Mouse (Mus musculus) midbrain, embryonic 12.5 days (tissue): ENCODE results near the gene Tbr1. TPM values are rescaled to one million over a fixed set of nuclear protein-coding genes. Genes with fewer than 3 reads are reported as not detected.

Experiments
- ATAC-seq: fragments of 200-750 bp; cut with Nextera tagmentation; 2 replicates; pipeline ENCODE4 v1.8.0; 2017; ENCODE audit warnings: low read depth, moderate TSS enrichment, moderate library complexity; ENCODE audit not compliant: low FRiP score
- H3K27ac ChIP-seq: fragments of 300-500 bp; sonication (generic); replicated peaks from 2 replicates; pipeline ENCODE4 v1.5.1; 2016; ENCODE audit warnings: mild to moderate bottlenecking
- H3K27me3 ChIP-seq: fragments of 300-500 bp; sonication (generic); 2 replicates; pipeline ENCODE4 v1.6.1; 2016; ENCODE audit warnings: mild to moderate bottlenecking
- H3K36me3 ChIP-seq: fragments of 300-500 bp; sonication (generic); 2 replicates; pipeline ENCODE4 v1.6.1; 2016
- H3K4me1 ChIP-seq: fragments of 300-500 bp; sonication (generic); 2 replicates; pipeline ENCODE4 v1.6.1; 2016
- H3K4me2 ChIP-seq: fragments of 300-500 bp; sonication (generic); replicated peaks from 2 replicates; pipeline ENCODE4 v1.6.1; 2016; ENCODE audit warnings: mild to moderate bottlenecking, moderate library complexity
- H3K4me3 ChIP-seq: fragments of 300-500 bp; sonication (generic); 2 replicates; pipeline ENCODE4 v1.5.1; 2016; ENCODE audit warnings: mild to moderate bottlenecking
- H3K9ac ChIP-seq: fragments of 300-500 bp; sonication (generic); replicated peaks from 2 replicates; pipeline ENCODE4 v1.6.1; 2016; ENCODE audit warnings: mild to moderate bottlenecking, moderate library complexity
- H3K9me3 ChIP-seq: fragments of 300-500 bp; sonication (generic); 2 replicates; pipeline ENCODE4 v1.6.1; 2016; ENCODE audit warnings: mild to moderate bottlenecking
- WGBS: fragments of 180-500 bp; shearing (Covaris S2); methylation state at CpG from one replicate; pipeline ENCODE4 v1.1.7; 2016; 5-methylcytosine and 5-hydroxymethylcytosine counted together
- polyA plus RNA-seq: library from polyadenylated mRNA; unstranded; fragments of >200 nt; fragmentation: Nextera tagmentation; extraction: Ambion mirVana; gene quantifications from 2 replicates; pipeline ENCODE4 v1.2.1, GENCODE M21; 2016

Tbr1 gene
- polyA plus RNA-seq: 1.5 and 4.0 TPM in 2 replicates

DNA sequence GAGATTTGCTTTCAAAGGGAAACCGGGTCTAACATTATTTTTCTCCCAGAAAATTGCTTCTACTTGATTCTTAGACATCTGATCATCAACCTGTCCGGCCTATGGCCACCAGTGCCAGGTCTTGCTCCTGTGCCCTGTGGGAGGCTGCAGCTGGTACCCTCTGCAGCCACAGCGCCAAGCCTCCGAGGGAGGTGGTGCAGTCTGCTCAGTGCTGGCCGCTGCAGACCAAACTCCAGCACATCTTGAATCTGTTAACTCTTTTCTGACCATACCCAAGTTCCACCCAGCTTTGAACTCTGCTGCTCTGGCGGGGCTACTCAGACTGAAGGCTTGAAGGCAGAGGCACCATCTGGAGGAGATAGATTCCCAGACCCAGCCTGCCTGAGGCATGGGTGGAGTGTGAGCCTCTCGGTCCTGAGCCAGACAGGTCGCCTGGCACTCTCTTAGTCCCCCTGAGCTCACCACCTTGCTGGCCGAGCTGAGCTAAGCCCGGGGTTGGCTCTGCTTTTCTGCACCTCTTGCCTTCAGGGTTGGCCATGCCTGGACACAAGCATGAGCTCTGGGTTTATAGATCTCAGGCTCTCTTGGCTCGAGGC is at the start of gene Tbr1:
TSS of gene Tbr1 (plus strand) at position 275 of the 596 bp plus-strand sequence.
- 3% methylated on average over 11 of the region's 11 CpGs for WGBS
- H3K36me3 ChIP-seq: no peaks in the 10 kb centered on the region
- H3K4me2 ChIP-seq: no peak within 1 kb of the TSS
- H3K4me1 ChIP-seq: peaks cover 17% of the 10 kb centered on the region
- H3K27me3 ChIP-seq: peaks cover 67% of the 10 kb centered on the region
- 0 out of 2 replicates have a peak, but pooled peaks have one; percentile 44 for ATAC-seq
- H3K4me3 ChIP-seq: no peak within 1 kb of the TSS
- H3K27ac ChIP-seq: no peak within 1 kb of the TSS
- no peak within 1 kb of the TSS for H3K9ac ChIP-seq
- no peaks in the 10 kb centered on the region for H3K9me3 ChIP-seq

- H3K27me3 ChIP-seq: no peaks in the 10 kb centered on the region
- H3K9me3 ChIP-seq: no peaks in the 10 kb centered on the region
- no peak for ATAC-seq
Observed at GRCm38 (mm10) chr2:61754989-61755388, 47.7 kb upstream of the Tbr1 start.

GRCm38 (mm10) chr2:61759234-61759855 is 43.4 kb upstream of the Tbr1 start:
- no peak overlapping the region for H3K4me2 ChIP-seq
- no peak for ATAC-seq
- H3K27ac ChIP-seq: no peak overlapping the region
- H3K4me1 ChIP-seq: no peaks in the 10 kb centered on the region; the same call in 1 of the 2 replicates
- no peak overlapping the region for H3K9ac ChIP-seq
- no peaks in the 10 kb centered on the region for H3K27me3 ChIP-seq
- WGBS: 84% methylated on average over 5 of the region's 5 CpGs
- no peak overlapping the region for H3K4me3 ChIP-seq
- H3K9me3 ChIP-seq: no peaks in the 10 kb centered on the region
- H3K36me3 ChIP-seq: no peaks in the 10 kb centered on the region

More at GRCm38 (mm10) chr2:61754989-61755388, 47.7 kb upstream of the Tbr1 start:
- Histone ChIP-seq H3K4me3 (no peak overlapping the region), H3K27ac (no peak overlapping the region), H3K36me3 (no peaks in the 10 kb centered on the region), H3K4me2 (no peak overlapping the region), H3K4me1 (no peaks in the 10 kb centered on the region), H3K9ac (no peak overlapping the region)

- H3K9me3 ChIP-seq: no peaks in the 10 kb centered on the region
- WGBS: 79% methylated on average over 3 of the region's 3 CpGs
- H3K4me3 ChIP-seq: no peak overlapping the region
- H3K9ac ChIP-seq: no peak overlapping the region
- no peaks in the 10 kb centered on the region for H3K36me3 ChIP-seq
- H3K27me3 ChIP-seq: no peaks in the 10 kb centered on the region
- H3K27ac ChIP-seq: no peak overlapping the region
- no peak overlapping the region for H3K4me2 ChIP-seq
- peaks cover 3% of the 10 kb centered on the region; the same call in 1 of the 2 replicates for H3K4me1 ChIP-seq
- ATAC-seq: no peak
Observed at GRCm38 (mm10) chr2:61760044-61760443, 42.7 kb upstream of the Tbr1 start.

DNA sequence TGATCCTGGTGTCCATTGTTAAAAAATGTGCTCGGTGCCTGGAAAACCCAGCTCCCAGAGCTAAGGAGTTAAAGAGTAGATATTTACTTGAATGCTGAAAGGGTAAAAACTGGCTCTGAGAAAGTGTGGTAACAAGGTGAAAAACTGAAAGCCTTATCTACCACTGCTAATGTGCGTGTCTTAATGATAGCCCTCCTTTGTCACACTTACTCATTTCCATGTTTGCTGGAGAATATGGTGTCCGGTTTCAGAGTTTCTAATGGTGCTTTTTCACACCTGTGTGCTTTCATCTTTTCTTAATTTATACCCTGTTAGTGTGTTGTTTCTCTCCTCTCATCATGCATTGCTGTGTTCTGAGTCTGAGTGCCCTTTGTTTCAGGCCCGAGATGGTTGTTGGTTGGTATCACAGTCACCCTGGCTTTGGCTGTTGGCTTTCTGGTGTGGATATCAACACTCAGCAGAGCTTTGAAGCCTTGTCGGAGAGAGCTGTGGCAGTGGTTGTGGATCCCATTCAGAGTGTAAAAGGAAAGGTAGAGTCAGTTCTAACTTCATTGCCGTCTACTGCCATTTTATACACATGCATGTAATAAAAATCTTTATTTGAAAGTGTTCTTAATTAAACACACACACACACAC is 38.1 kb upstream of the Tbr1 start:
- WGBS: 57% methylated on average over 6 of the region's 6 CpGs
- H3K9ac ChIP-seq: no peak overlapping the region
- ATAC-seq: 0 out of 2 replicates have a peak, but pooled peaks have one; percentile 16
- no peaks in the 10 kb centered on the region for H3K36me3 ChIP-seq
- no peak overlapping the region; the same call in 1 of the 2 replicates for H3K27ac ChIP-seq
- H3K4me1 ChIP-seq: peaks cover 3% of the 10 kb centered on the region; the same call in 1 of the 2 replicates
- H3K27me3 ChIP-seq: no peaks in the 10 kb centered on the region
- no peaks in the 10 kb centered on the region for H3K9me3 ChIP-seq
- no peak overlapping the region for H3K4me3 ChIP-seq
- H3K4me2 ChIP-seq: no peak overlapping the region

DNA sequence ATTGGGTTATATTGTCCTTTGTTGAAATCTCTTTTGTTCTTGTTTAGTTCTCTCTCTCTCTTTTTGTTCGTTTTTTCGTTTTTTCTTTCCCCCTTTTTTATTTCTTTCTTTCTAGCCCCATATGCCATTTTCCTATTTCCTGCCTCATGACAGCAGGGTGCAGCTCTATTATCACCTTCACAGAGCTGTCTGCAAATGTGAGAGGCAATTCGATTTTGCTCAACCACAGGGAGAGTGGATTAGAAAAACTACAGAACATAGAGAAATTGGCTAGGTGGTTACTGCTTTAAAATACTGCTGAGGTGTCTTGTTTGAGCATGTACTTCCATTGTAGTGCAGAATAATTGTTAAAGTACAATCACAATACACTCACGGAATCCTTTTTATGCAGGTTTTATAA is 37.2 kb upstream of the Tbr1 start:
- Histone ChIP-seq H3K4me3 (no peak overlapping the region), H3K4me2 (no peak overlapping the region), H3K9ac (no peak overlapping the region), H3K36me3 (no peaks in the 10 kb centered on the region), H3K9me3 (no peaks in the 10 kb centered on the region), H3K4me1 (peaks cover 3% of the 10 kb centered on the region; the same call in 1 of the 2 replicates), H3K27ac (no peak overlapping the region), H3K27me3 (no peaks in the 10 kb centered on the region)
- 54% methylated on average over 4 of the region's 4 CpGs for WGBS
- no peak for ATAC-seq

- no peak overlapping the region for H3K9ac ChIP-seq
- H3K36me3 ChIP-seq: peaks cover 10% of the 10 kb centered on the region
- H3K9me3 ChIP-seq: no peaks in the 10 kb centered on the region
- no peaks in the 10 kb centered on the region for H3K27me3 ChIP-seq
- H3K4me1 ChIP-seq: no peaks in the 10 kb centered on the region
- no peak overlapping the region for H3K4me3 ChIP-seq
- no peak overlapping the region for H3K27ac ChIP-seq
- ATAC-seq: no peak
- no peak overlapping the region for H3K4me2 ChIP-seq
Observed at GRCm38 (mm10) chr2:61780794-61781193, 21.9 kb upstream of the Tbr1 start.

DNA sequence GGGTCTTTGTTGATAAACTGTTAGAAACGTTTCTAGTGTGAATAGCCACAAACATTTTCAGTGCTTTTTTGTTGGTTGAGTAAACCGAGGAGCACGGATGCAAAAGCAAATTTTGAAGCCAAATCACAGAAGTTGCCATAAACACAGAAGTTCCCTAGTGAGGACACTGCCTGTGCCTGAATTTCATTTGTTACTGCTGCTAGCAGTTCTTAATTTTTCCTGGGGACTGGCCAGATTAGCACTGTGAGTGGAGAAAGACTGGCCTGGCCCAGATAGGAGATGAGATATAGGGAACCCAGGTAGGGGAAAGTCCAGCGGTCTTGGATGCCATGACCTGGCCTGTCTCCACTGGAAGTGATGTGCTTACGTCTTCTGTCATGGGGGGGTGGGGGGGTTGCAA is 7.8 kb upstream of the Tbr1 start:
- Histone ChIP-seq H3K9me3 (no peaks in the 10 kb centered on the region), H3K4me1 (no peaks in the 10 kb centered on the region), H3K27ac (no peak overlapping the region), H3K27me3 (no peaks in the 10 kb centered on the region), H3K9ac (no peak overlapping the region), H3K4me2 (no peak overlapping the region), H3K4me3 (no peak overlapping the region), H3K36me3 (no peaks in the 10 kb centered on the region)
- WGBS: 81% methylated on average over 5 of the region's 5 CpGs
- ATAC-seq: no peak

GRCm38 (mm10) chr2:61798048-61798447 is 4.7 kb upstream of the Tbr1 start:
- Histone ChIP-seq H3K9ac (no peak overlapping the region), H3K4me2 (no peak overlapping the region), H3K4me1 (0 out of 2 replicates have a peak, but pooled peaks cover 5% of the 10 kb centered on the region), H3K27me3 (peaks cover 22% of the 10 kb centered on the region), H3K9me3 (no peaks in the 10 kb centered on the region), H3K4me3 (no peak overlapping the region), H3K36me3 (no peaks in the 10 kb centered on the region), H3K27ac (no peak overlapping the region)
- WGBS: 88% methylated on average over 1 of the region's 1 CpGs
- no peak for ATAC-seq

DNA sequence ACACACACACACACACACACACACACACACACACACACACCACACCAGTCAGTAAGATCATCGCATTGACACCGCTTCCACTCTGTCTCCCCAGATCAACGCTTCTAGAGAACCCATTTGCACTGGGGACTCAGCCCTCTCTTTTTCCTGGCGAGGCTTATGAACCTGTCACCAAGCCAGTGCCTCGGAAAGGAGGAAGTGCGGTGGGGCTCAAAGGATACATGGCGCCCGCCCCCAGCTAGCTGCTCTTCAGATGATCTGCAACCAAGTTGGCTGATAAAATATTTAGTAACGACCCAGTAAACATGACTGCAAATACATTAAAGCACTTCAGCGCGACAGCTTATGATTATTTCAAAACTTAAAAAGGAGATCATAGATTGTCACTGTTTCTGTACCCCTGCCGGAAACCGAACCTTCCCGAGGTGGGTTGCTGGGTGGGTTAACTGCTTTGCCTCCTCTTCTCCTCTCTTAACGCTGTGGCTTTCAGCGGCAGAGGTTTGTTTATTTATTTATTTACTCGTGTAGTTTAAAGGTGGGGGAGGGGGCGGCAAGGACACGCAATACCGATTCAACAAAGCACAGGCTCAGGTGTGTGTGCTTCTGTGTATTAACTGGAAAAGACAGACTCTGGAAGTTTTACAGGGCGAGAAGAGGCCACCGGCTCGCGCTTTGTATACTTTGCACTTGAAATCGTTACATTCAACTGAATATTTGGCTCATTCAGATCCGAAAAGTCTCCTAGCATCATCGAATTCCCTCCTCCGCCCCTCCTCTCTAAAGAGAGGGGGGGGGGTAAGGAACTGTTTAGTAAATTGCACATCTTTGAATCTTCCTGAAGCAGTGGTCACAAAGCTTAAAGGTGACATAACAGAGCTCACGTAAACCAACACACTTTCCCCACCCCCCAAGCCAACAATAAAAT is 975 bp downstream of the Tbr1 start:
- peaks cover 70% of the 10 kb centered on the region for H3K27me3 ChIP-seq
- H3K4me1 ChIP-seq: peaks cover 17% of the 10 kb centered on the region
- 0 out of 2 replicates have a peak, but pooled peaks have one; percentile 6 for ATAC-seq
- H3K4me3 ChIP-seq: no peak overlapping the region
- H3K9ac ChIP-seq: no peak overlapping the region
- H3K36me3 ChIP-seq: no peaks in the 10 kb centered on the region
- H3K4me2 ChIP-seq: no peak overlapping the region
- no peak overlapping the region for H3K27ac ChIP-seq
- no peaks in the 10 kb centered on the region for H3K9me3 ChIP-seq
- WGBS: 2% methylated on average over 29 of the region's 29 CpGs

- H3K27ac ChIP-seq: no peak overlapping the region
- H3K9ac ChIP-seq: no peak overlapping the region
- 0 out of 2 replicates have a peak overlapping the region, but pooled peaks have one; percentile 20 for H3K4me3 ChIP-seq
Observed at GRCm38 (mm10) chr2:61804382-61804840, 1.7 kb downstream of the Tbr1 start.

More at GRCm38 (mm10) chr2:61804382-61804840, 1.7 kb downstream of the Tbr1 start:
- H3K4me2 ChIP-seq: no peak overlapping the region
- H3K4me1 ChIP-seq: peaks cover 17% of the 10 kb centered on the region
- no peak for ATAC-seq
- H3K27me3 ChIP-seq: peaks cover 77% of the 10 kb centered on the region
- no peaks in the 10 kb centered on the region for H3K36me3 ChIP-seq
- WGBS: 3% methylated on average over 10 of the region's 10 CpGs
- no peaks in the 10 kb centered on the region for H3K9me3 ChIP-seq
